Mouse (Mus musculus) cerebellum, postnatal 25 days (tissue): ENCODE results near the gene Trp53.

Source experiments
- DNase-seq, 2 experiments: peaks; one replicate each; pipeline ENCODE4 v3.0.0; 2021; ENCODE audit warnings: mixed read lengths in 2 of 2

Gene Trp53

DNA sequence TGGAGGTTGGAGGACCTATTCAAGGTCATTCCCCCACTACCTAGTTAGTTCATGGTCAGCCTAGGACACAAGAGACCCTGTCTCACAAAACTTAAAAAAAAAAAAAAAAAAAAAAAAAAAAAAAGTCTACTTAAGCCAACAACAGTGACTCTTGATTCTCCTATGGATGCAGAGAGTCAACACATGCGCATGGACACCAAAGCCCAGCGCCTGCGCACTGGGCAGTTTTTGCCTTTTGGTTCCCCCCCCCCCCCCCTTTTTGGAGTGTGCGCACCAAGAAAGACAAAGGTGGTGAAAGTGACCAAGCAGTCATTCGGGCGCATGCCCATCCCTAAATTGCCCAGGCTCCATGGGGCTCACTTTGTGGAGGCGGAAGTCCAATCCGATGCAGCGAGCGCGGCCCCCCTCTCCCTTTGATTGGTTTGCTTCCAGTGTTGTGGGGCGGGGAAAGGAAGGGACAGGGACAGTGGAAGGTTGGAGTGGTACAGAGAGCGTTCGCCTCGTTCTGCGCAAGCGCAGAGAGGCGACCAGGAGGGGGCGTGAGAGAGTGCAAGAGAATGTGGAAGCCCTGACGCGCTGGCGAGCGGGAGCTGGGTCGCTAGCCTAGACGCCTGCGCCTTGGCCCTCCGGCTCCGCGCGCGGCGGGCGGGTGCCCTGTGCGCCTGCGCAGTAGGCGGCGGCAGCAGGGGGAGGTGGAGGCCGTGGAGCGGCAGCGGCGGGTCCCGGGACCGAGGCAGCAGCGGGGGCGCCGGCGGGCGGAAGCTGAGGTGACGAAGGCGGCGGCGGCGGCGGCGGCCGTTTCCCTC is 52.3 kb downstream of the Trp53 start, which contains the start of gene Fxr2:
Gene Fxr2, plus strand, starts transcription at position 707 of the 806 bp plus-strand sequence.
- peak; percentile 100 for DNase-seq

DNA sequence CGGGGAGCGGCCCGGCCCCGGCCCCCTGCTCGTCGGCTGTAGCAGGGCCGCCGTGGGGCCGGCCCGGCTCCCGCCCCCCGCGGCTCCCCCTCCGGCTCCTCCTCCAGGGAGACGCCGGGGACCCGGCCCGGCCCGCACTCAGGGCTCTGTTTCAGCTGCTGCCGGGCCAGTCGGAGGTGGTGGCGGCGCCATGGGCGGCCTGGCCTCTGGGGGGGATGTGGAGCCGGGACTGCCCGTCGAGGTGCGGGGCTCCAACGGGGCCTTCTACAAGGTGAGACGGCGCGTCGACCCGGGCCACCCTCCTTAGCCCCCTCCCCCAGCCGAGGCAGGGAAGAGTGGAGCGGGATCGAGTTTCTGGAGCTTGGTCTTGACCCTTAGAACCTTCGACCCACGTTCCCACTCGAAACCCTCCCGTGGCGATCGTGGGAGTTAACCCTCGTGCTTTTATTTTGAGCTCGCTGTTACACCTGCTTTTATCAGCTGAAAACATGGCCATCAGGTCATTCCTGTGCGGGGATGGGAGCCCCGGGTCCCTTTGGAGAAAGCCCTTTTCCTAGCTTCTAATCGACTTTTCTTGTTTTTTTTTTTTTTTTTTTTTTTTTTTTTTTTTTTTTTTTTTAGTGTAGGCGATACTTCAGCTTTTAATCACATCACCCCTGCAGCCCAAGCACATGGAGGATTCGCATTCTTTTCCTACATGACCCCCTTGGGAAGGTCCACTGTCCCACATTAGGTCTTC is 53.1 kb downstream of the Trp53 start:
- DNase-seq: no peak

DNA sequence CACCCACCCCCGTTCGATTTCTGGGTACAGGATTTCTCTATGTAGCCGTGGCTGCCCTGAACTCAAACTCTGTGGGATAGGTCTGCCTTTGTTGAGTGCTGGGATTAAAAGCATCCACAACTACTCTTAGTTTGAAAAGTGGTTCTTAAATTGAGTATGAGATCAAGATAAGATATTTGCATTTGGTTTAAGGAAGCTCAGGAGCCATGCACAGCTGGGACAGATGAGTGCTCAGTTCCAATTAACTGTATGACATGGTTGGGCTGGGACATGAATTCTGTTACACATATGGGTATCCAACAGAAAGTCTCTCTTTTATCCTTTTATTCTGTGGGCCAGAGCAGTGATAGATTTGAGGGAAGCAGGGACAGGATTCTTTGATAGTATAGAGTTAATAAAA is 55.3 kb downstream of the Trp53 start:
- no peak for DNase-seq
